Mouse (Mus musculus) limb, embryonic 13.5 days (tissue): Measurements from ENCODE around the gene Htra1. TPM values are rescaled to one million over a fixed set of nuclear protein-coding genes. Genes with fewer than 3 reads are reported as not detected.

Source experiments
- ATAC-seq: fragments of 200-750 bp; cut with Nextera tagmentation; 2 replicates; pipeline ENCODE4 v1.8.0; 2017; ENCODE audit warnings: low read depth, moderate number of reproducible peaks, moderate TSS enrichment; ENCODE audit not compliant: low FRiP score
- H3K27ac ChIP-seq: fragments of 300-500 bp; sonication (generic); 2 replicates; pipeline ENCODE4 v1.5.1; 2015; ENCODE audit warnings: inconsistent platforms, mild to moderate bottlenecking, moderate library complexity
- H3K27me3 ChIP-seq: fragments of 300-500 bp; sonication (generic); 2 replicates; pipeline ENCODE4 v1.6.1; 2015; ENCODE audit warnings: mild to moderate bottlenecking, inconsistent platforms
- H3K36me3 ChIP-seq: fragments of 300-500 bp; sonication (generic); 2 replicates; pipeline ENCODE4 v1.6.1; 2015; ENCODE audit warnings: inconsistent platforms, mild to moderate bottlenecking, moderate library complexity
- H3K4me1 ChIP-seq: fragments of 300-500 bp; sonication (generic); 2 replicates; pipeline ENCODE4 v1.6.1; 2015; ENCODE audit warnings: inconsistent platforms
- H3K4me2 ChIP-seq: fragments of 300-500 bp; sonication (generic); replicated peaks from 2 replicates; pipeline ENCODE4 v1.6.1; 2015; ENCODE audit warnings: inconsistent platforms, mild to moderate bottlenecking, moderate library complexity
- H3K4me3 ChIP-seq: fragments of 300-500 bp; sonication (generic); 2 replicates; pipeline ENCODE4 v1.5.1; 2015; ENCODE audit warnings: moderate library complexity, mild to moderate bottlenecking, inconsistent platforms
- H3K9ac ChIP-seq: fragments of 300-500 bp; sonication (generic); 2 replicates; pipeline ENCODE4 v1.6.1; 2015; ENCODE audit warnings: mild to moderate bottlenecking, inconsistent platforms
- H3K9me3 ChIP-seq: fragments of 300-500 bp; sonication (generic); 2 replicates; pipeline ENCODE4 v1.6.1; 2016; ENCODE audit warnings: inconsistent platforms
- WGBS: fragments of 180-500 bp; shearing (Covaris S2); methylation state at CpG from one replicate; pipeline ENCODE4 v1.1.7; 2015; 5-methylcytosine and 5-hydroxymethylcytosine counted together
- microRNA-seq: library from miRNA; unstranded; fragments of <30 nt; microRNA quantifications from one replicate; pipeline ENCODE4, GENCODE M21; 2016
- polyA plus RNA-seq: library from polyadenylated mRNA; unstranded; fragments of >200 nt; fragmentation: Nextera tagmentation; extraction: Ambion mirVana; gene quantifications from 2 replicates; pipeline ENCODE4 v1.2.1, GENCODE M21; 2015

Gene Htra1
- polyA plus RNA-seq, 1 experiment from 2014 or later, result 87.6 TPM

DNA sequence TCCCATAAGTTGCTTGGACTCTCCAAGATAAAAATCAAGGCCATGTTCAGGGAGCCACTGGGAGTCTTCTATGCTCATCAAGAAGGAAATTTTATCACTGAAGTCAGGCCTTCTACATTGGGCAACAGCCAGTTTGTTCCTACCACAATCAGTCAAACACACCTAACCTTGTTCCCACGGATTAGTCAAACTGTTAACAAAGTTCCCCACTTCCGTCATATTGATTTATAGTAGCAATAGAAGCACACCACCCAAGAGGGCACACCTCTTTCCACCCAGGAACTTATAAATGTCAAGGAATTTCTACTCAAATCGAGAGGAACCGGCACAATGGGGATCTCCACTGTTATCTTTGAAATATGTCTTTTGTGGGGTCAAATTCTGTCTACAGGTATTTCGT lies 95.8 kb downstream of the Htra1 start, which contains the start of gene Dmbt1:
TSS of gene Dmbt1 (plus strand) at position 299 of the 400 bp plus-strand sequence.
- Histone ChIP-seq H3K4me3 (no peak within 1 kb of the TSS), H3K4me1 (no peaks in the 10 kb centered on the region), H3K9me3 (no peaks in the 10 kb centered on the region), H3K4me2 (no peak within 1 kb of the TSS), H3K9ac (no peak within 1 kb of the TSS), H3K27me3 (no peaks in the 10 kb centered on the region), H3K27ac (no peak within 1 kb of the TSS), H3K36me3 (no peaks in the 10 kb centered on the region)
- no peak for ATAC-seq
- 73% methylated on average over 5 of the region's 5 CpGs for WGBS

Small RNA genes lying within 50 kb of the gene (microRNA-seq; reads per million reads assigned to microRNA genes)
- not detected for gene Mir7061

Other genes starting within 250 kb of the Htra1 start
- 0.22 TPM in 1 of 2 replicates, not detected in the other for gene Btbd16, start 162.0 kb upstream of the Htra1 start, polyA plus RNA-seq
- 38.2 and 40.6 TPM in 2 replicates for gene Plekha1, start 70.4 kb upstream of the Htra1 start, polyA plus RNA-seq
- 0.03 and 0.04 TPM in 2 replicates for gene Dmbt1, start 95.9 kb downstream of the Htra1 start, polyA plus RNA-seq
- not detected in 2 replicates for gene 4933402N03Rik, start 210.2 kb downstream of the Htra1 start, polyA plus RNA-seq
- gene 5430419D17Rik, start 238.3 kb downstream of the Htra1 start, polyA plus RNA-seq, result not detected in 2 replicates